Mouse (Mus musculus) adrenal gland (tissue): Measurements from ENCODE around the gene Tmem258.
"Not testable (repeated sequence)": the region's sequence is repeated elsewhere in the genome, so short reads cannot be mapped to it uniquely, and the experiment has no call there.

ENCODE experiments used
- intact Hi-C: fragments of 180-260 bp; cut with DNase I; formaldehyde crosslinking; loops from one replicate; pipeline ENCODE4 v1.15.1; 2025
- long read RNA-seq, 2 experiments: library from polyadenylated mRNA; unstranded; transcript quantifications; one replicate each; pipeline ENCODE4 v2.0.0; 2020; ENCODE audit warnings: borderline replicate concordance in 1 of 2; ENCODE audit not compliant: insufficient replicate concordance in 1 of 2

The Tmem258 gene
- long read RNA-seq, experiment 1, transcript Tmem258-201 (4 exons, 606 nt): major isoform, 136 of 170 reads
- long read RNA-seq, experiment 1, partial matches to known transcripts: 32 of 170 reads
- long read RNA-seq, experiment 1, other reads (novel, unspliced or antisense): 2 of 170 reads
- long read RNA-seq, experiment 2, transcript Tmem258-201 (4 exons, 606 nt): major isoform, 164 of 200 reads
- long read RNA-seq, experiment 2, partial matches to known transcripts: 32 of 200 reads
- long read RNA-seq, experiment 2, other reads (novel, unspliced or antisense): 4 of 200 reads

DNA sequence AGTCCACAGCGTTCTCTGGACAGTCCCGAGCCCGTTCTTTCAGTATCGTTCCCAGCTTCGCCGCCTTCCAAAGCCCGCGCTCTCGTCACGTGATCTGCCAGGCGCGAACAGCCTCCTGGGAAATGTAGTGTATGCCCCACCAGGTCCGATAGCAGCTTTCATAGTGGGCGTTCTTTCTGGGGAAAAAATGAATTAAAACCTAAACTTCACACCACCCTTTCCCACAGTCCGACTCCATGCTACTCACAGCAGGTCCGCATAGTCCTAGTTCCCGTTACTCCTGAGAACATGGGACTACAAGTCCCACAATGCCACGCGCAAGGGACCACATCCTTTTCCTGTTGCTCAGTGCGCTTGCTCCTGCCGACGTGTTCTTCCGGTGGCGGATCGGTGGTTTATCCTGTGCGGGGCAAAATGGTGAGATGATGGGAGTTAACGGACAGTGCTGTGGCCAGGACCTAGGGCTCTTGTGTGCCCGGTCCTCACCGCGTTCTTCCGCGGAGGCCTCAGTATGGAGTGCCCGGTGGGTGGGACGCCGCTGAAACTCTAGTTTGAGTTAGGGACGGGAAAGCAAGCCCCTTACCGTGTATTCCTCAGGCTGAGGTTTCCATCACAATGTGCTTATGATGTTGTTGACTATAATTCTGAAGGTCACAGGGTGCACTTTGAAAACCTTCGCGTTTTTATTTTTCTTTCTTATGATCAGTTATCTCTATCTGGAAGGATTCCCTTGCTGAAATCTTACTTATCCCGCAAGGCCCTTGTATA is at the start of gene Tmem258, which contains the start of gene Fen1:
Gene Tmem258, plus strand, starts transcription at position 167 of the 768 bp plus-strand sequence.
Gene Fen1, minus strand, starts transcription at position 322 of the 768 bp plus-strand sequence.
- intact Hi-C loops: loop anchor here (5.0 to 10.0 kb wide), 2 partner anchors 202 to 289 kb away; partner anchors contain the start of genes Best1 and Rab3il1

- intact Hi-C loops: no loop called here
Measured at GRCm38 (mm10) chr19:10157725-10158124, 46.1 kb upstream of the Tmem258 start.

DNA sequence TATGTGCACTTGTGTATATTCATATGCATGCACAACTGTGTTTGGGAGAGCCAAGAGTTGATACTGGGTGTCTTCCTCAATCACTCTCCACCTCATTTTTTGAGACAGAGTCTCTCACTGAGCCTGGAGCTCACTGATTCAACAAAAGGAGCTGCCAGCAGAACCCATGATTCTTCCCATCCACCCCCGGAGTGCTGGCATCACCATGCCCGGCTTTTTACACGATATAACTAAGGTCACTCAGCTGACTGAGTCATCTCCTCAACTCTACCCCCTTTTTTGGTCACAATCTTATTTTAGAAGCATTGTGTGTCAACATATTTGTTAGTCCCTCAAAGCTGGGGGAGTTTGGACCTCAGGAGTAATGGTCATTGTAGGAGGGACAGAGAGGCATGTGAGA is 39.9 kb upstream of the Tmem258 start:
- intact Hi-C loops: no loop called here

GRCm38 (mm10) chr19:10165928-10166327 is 37.9 kb upstream of the Tmem258 start:
- intact Hi-C loops: not testable (repeated sequence)

DNA sequence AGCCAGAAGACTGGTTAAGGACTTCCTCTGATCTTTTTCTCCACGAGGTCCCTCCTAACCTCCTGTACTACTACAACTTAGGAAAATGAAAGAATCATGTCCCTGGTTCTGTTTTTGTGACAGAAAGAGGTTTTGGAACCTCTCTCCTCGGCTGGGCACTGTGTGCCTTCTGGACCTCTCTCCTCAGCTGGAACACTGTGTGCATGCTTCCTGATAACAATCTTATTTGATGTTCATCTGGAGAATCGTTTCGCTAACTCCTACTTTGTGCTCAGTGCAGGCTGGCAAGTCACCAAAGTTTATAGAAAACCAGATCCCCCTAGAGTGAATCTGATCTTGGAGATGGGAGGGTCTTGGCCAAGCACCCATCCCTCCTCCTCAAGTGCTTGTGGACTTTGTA is 36.7 kb upstream of the Tmem258 start:
- intact Hi-C loops: no loop called here

DNA sequence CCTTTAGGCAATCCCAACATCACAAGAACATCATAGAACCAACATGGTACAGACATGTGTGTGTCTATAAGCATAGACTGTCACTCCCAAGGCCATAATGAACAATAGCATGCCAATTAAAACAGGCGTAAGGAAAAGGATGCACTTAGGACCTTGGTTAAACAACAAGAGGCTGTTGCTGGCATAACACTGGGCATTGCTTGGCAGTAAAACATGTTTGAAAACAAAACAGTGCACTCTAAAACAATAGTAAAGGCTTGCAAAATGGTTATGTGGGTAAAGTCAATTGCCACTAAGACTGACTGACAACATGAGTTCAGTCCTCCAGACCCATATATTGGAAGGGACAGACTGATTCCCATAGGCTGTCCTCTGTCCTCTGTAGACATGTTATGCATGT is 35.9 kb upstream of the Tmem258 start:
- intact Hi-C loops: no loop called here

GRCm38 (mm10) chr19:10168441-10168840 is 35.4 kb upstream of the Tmem258 start:
- intact Hi-C loops: no loop called here

DNA sequence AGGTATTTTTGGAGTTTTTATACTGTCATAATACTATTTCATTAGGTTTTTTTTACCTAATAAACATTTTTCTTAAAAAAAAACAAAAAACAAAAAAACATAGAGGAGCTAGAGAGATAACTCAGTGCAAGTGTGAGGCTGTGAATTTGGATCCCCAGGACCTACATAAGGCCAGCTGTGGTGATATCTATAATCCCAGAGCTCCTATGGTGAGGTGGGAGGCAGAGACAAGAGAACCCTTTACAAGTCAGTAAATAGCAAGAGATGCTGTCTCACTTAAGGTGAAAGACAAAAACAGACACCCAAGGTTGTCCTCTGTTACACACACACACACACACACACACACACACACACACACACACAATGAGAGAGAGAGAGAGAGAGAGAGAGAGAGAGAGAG is 34.6 kb upstream of the Tmem258 start:
- intact Hi-C loops: no loop called here

- intact Hi-C loops: not testable (repeated sequence)
Measured at GRCm38 (mm10) chr19:10169692-10170330, 34.0 kb upstream of the Tmem258 start.

DNA sequence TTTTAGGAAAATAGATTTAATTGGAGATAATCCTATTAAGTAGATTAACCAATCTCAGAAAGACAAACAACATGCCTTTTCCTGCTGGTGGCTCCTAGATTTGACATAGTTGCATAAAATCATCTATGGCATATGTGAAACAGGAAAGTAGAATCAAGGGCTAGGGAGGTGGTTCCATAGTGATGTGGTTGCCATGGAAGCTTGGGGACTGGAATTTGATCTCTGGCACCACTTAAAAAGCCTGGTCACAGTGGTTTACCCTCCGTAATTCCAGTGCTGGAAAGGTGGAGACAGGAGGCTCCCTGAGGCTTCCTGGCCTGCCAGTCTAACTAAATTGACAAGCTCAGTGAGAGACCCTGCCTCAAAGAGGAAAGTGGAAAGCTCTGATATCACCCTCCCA is 33.3 kb upstream of the Tmem258 start:
- intact Hi-C loops: no loop called here

- intact Hi-C loops: no loop called here
Measured at GRCm38 (mm10) chr19:10171359-10171758, 32.5 kb upstream of the Tmem258 start.

DNA sequence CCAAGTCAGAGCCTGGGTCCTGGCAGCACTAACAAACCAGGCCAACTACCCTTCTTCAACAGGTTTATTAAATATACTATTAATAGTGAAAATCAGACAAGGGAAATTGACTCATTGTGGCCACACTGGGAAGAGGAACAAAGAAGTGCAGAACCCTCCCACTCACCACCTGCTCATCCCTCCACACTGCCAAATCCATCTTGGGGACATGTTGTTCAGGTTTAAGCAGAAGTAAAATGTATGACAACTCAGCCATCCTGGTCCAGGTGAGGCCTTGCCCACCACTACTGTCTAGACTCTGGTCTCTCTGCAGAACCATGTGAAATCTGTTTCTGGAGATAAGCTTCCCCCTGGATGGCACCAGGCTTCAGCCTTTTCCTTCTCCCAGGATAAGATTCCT is 32.0 kb upstream of the Tmem258 start:
- intact Hi-C loops: no loop called here

DNA sequence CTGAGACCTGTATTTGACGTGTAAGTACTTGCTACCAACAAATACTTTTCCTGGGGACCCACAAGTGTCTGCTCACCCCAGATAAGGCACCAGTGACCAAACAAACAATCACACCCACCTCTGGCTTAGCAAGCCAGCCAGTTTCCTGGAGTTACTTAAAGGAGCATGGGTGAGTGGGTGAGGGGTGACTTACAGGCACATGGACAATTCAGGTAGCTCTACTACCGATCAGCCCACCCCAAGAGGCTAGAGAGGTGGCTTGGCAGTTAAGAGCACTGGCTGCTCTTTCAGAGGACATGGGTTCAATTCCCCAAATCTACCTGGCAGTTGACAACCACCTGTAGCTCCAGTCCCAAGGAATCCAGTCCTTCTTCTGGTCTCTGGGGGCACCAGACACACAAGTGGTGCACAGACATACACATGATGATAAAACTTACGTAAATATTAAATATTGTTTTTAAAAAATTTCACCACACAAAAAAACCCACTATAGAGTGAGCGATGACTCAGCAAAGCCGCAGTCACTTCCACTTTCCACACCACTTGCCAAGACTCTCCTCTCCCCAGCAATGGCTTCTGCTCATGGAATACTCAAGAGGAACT is 30.6 kb upstream of the Tmem258 start:
- intact Hi-C loops: no loop called here

GRCm38 (mm10) chr19:10173844-10174539 is 29.8 kb upstream of the Tmem258 start:
- intact Hi-C loops: no loop called here

DNA sequence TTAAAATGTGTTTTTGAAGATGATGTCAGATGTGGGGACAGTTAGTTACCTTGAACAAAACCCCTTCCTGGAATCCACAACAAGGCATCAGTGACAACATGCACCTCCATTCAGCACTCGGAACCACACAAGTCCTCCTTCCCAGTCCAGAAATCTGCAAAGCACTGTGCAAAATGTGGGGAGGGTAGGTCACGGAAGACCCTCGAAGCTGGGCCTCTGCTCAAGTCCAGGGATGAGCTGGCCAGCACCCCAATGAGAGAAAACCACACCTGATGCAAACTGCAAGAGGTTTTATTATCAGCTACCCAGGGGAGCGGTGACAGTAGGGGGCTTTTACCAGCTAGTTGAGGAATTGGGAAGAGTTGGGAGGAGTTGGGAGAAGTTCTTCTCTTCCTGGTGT is 28.9 kb upstream of the Tmem258 start:
- intact Hi-C loops: loop anchor here (5.0 kb wide), 1 partner anchor 48 kb away; no protein-coding TSS in a partner anchor

DNA sequence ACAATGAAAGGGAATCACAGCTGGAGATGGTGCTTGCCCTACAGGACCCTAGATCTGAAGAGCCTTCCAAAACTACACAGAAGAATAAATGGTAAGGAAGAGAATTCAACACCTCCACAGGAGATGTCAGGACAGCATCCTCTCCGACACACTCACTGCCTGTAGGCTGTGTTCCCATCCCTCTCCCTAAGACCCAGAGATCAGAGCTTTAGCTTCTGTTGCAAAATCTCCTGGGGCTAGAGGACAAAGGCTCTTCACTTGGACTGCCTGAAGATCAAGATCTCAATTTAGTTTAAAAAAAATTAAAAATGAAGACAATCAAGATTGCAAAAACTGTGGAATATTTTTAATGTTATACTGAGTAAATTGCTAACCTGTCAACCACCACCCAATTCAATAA is 27.3 kb upstream of the Tmem258 start:
- intact Hi-C loops: loop anchor here (5.0 kb wide), 1 partner anchor 49 kb away; no protein-coding TSS in a partner anchor

- intact Hi-C loops: loop anchor here (5.0 kb wide), 1 partner anchor 50 kb away; no protein-coding TSS in a partner anchor
Measured at GRCm38 (mm10) chr19:10176941-10177372, 26.9 kb upstream of the Tmem258 start.

- intact Hi-C loops: no loop called here
Measured at GRCm38 (mm10) chr19:10181225-10181624, 22.6 kb upstream of the Tmem258 start.

DNA sequence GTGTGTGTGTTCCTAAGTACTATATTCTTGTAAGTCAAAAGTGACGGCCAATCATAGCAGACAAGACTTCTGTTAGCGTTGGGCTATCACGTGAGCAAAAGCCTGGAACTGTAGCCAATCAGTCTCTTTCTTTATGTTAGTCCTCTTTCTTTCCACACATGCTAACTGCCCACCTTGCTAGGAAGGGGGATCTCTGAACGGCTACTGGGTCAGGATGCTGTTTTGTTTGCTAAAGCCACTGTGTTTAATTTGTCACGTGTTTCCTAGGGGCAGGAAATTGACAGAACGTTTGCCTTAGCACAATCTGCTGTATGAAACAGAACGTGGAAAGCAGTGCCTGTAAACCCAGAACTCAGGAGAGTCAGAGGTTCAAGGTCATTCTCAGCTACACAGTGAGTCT is 21.7 kb upstream of the Tmem258 start:
- intact Hi-C loops: loop anchor here (2.0 kb wide), 1 partner anchor 81 kb away; the partner anchor contains the start of gene Fads2

- intact Hi-C loops: loop anchor here (2.0 kb wide), 1 partner anchor 82 kb away; the partner anchor contains the start of gene Fads2
Measured at GRCm38 (mm10) chr19:10182670-10183298, 21.0 kb upstream of the Tmem258 start, which contains the start of gene Fads1. Fads1 (plus strand) TSS chr19:10182888.
